Mouse (Mus musculus): ENCODE results near the gene Slc36a2. TPM values are rescaled to one million over a fixed set of nuclear protein-coding genes. Genes with fewer than 3 reads are reported as not detected.

The Slc36a2 gene
- total and polyA plus RNA-seq, 3 experiments: 0.04 to 0.17 TPM; not detected in 1

DNA sequence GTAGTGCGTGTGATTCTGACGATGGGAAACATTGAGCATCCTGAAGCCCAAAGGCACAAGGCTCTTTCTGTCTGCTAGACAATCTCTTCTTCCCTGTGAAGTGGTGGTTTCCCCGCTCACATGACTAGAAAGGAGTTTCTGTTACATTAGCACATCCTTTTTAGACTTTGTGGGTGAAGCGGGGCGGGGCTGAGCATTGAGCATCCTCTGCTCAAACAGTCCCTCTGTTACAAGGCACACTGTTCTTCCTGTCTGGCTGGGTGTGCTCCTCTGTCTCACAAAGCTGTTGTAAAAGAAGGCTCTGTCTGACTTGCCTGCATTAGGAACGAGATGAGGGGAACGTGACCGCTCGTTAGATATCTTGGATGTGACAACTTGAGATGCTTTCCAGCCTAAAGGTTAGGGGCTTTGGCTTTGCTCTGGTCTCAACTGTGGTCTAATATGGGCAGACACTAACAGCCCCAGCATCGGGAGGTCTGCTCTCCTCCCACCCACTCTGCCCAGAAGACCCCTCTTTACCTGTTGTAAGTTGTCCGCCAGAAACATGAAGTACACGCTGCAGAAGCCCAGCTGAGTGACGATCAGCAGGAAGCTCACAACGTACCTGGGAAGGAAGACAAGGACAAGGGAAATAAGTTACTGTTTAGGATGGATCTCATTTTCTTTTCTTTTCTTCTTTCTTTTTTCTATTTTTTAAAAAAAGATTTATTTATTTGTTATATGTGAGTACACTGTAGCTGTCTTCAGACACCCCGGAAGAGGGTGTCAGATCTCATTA is 47.9 kb downstream of the Slc36a2 start (continued):
- 0 out of 2 replicates have a peak, but pooled peaks have one; percentile 88 for TF ChIP-seq TBP (conservative IDR thresholded peaks at IDR 0.05; ENCODE audit: low read depth, low read length)

DNA sequence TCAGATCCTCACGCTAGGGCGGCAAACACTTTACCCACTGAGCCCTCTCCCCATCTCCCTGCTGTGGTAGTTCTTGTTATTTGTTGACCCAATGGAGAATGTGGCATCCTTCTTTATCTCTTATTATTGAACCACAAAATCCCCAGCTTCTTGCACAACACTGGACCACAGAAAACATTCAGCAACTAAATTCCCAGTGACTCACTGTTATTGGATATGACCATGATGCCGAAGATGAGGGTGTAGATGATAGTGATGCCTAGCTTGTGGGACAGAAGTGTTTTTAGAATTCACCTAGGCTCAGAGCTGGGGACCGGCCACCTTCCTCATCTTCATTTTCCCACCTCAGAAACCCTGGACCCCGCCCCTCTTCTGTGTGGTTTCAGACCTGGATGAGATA is 50.0 kb downstream of the Slc36a2 start:
- in situ Hi-C loops (cut with MboI; ENCODE audit: low pct_ligation_motif_present, low pct_unique_long_range_greater_than_20kb, low sequenced_read_pairs): no loop called here
- H3K27ac ChIP-seq (ENCODE audit: insufficient read depth, low read depth): no peak overlapping the region
- H3K79me2 ChIP-seq (replicated peaks; ENCODE audit: control insufficient read depth, extremely low read depth, insufficient read depth, poor library complexity, severe bottlenecking): no peaks in the 10 kb centered on the region
- H3K4me1 ChIP-seq (ENCODE audit: control insufficient read depth in 1 of 2, insufficient read depth in 2 of 2): peaks cover 24 to 71% of the 10 kb centered on the region in 2 experiments
- no peak for DNase-seq (ENCODE audit: extremely low read depth)
- dilution Hi-C loops (cut with MboI; ENCODE audit: extremely low pct_ligation_motif_present, extremely low pct_unique_long_range_greater_than_20kb, low sequenced_read_pairs): no loop called here
- no peaks in the 10 kb centered on the region for H3K27me3 ChIP-seq (replicated peaks)
- no peaks in the 10 kb centered on the region for H3K9me3 ChIP-seq (replicated peaks; ENCODE audit: low read length)
- H3K4me2 ChIP-seq (ENCODE audit: insufficient read depth, low read depth, poor library complexity, severe bottlenecking): no peak overlapping the region
- 0 out of 2 replicates have a peak, but pooled peaks have one; percentile 11 for TF ChIP-seq ELF1 (IDR thresholded peaks at IDR 0.05; ENCODE audit: low read depth, low read length)
- TF ChIP-seq JUND (conservative IDR thresholded peaks at IDR 0.05; ENCODE audit: low read depth, low read length): no peak
- TF ChIP-seq USF2 (conservative IDR thresholded peaks at IDR 0.05; ENCODE audit: low read depth, low read length): no peak
- H3K4me3 ChIP-seq (replicated peaks in 1 of 3; ENCODE audit: low read depth in 2 of 3, low read length in 2 of 3, poor library complexity in 1 of 3): no peak overlapping the region
- H3K9ac ChIP-seq (ENCODE audit: insufficient read depth, low read depth): no peak overlapping the region
- peaks cover 0 to 2% of the 10 kb centered on the region in 2 experiments for H3K36me3 ChIP-seq (replicated peaks in 1 of 2; ENCODE audit: control insufficient read depth in 1 of 2, insufficient read depth in 1 of 2, low read length in 1 of 2)

DNA sequence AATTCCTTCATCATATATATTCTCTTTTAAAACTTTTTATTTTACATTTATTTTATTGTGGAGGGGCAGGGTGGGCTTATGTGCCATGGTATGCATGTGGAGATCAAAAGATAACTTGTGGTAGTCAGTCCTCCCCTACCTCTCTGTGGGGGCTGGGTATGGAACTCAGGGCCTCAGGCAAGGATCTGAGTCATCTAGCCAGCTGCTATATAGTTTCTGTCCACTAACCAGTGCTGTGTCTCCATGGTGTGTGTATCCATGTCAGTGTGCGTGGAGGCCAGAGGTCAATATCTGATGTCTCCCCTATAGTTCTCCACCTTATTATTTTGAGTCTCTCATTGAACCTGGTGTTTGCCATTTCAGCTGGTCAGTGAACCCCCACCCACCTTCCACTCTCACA is 50.5 kb downstream of the Slc36a2 start:
- no peaks in the 10 kb centered on the region for H3K9me3 ChIP-seq (replicated peaks; ENCODE audit: low read length)
- H3K79me2 ChIP-seq (replicated peaks; ENCODE audit: control insufficient read depth, extremely low read depth, insufficient read depth, poor library complexity, severe bottlenecking): no peaks in the 10 kb centered on the region
- no peaks in the 10 kb centered on the region for H3K27me3 ChIP-seq (replicated peaks)
- no peak overlapping the region for H3K4me3 ChIP-seq (replicated peaks in 1 of 3; ENCODE audit: low read depth in 2 of 3, low read length in 2 of 3, poor library complexity in 1 of 3)
- H3K36me3 ChIP-seq (replicated peaks in 1 of 2; ENCODE audit: control insufficient read depth in 1 of 2, insufficient read depth in 1 of 2, low read length in 1 of 2): no peaks in the 10 kb centered on the region
- TF ChIP-seq CHD2 (IDR thresholded peaks at IDR 0.05; ENCODE audit: low read length) (peak; percentile 69), RAD21 (IDR thresholded peaks at IDR 0.05; ENCODE audit: low read depth, low read length) (peak; percentile 87), CTCF (conservative IDR thresholded peaks at IDR 0.05 in 1 of 2, IDR thresholded peaks at IDR 0.05 in 1 of 2; ENCODE audit: low read depth in 2 of 2, low read length in 2 of 2) (peak; percentile 12 to 77; a peak in 2 of 4 replicates), SIN3A (IDR thresholded peaks at IDR 0.05; ENCODE audit: low read length) (no peak), TCF12 (IDR thresholded peaks at IDR 0.05; ENCODE audit: low read depth, low read length) (no peak), IRF4 (IDR thresholded peaks at IDR 0.05; ENCODE audit: low read depth, low read length) (peak; percentile 49; the same call in 1 of the 2 replicates), SMC3 (IDR thresholded peaks at IDR 0.05; ENCODE audit: low read depth, low read length) (peak; percentile 77), RCOR1 (conservative IDR thresholded peaks at IDR 0.05; ENCODE audit: low read depth, low read length) (no peak)
- in situ Hi-C loops (cut with MboI; ENCODE audit: low pct_ligation_motif_present, low pct_unique_long_range_greater_than_20kb, low sequenced_read_pairs) (no loop called here), dilution Hi-C loops (cut with MboI; ENCODE audit: extremely low pct_ligation_motif_present, extremely low pct_unique_long_range_greater_than_20kb, low sequenced_read_pairs) (no loop called here)
- no peak overlapping the region for H3K27ac ChIP-seq (ENCODE audit: insufficient read depth, low read depth)
- H3K9ac ChIP-seq (ENCODE audit: insufficient read depth, low read depth): no peak overlapping the region
- peaks cover 25 to 74% of the 10 kb centered on the region in 2 experiments for H3K4me1 ChIP-seq (ENCODE audit: control insufficient read depth in 1 of 2, insufficient read depth in 2 of 2)
- peak; percentile 52 for DNase-seq (ENCODE audit: extremely low read depth)
- H3K4me2 ChIP-seq (ENCODE audit: insufficient read depth, low read depth, poor library complexity, severe bottlenecking): no peak overlapping the region
